20 mouse cellular contexts compared by ENCODE assay signal in the genomic region with DNA sequence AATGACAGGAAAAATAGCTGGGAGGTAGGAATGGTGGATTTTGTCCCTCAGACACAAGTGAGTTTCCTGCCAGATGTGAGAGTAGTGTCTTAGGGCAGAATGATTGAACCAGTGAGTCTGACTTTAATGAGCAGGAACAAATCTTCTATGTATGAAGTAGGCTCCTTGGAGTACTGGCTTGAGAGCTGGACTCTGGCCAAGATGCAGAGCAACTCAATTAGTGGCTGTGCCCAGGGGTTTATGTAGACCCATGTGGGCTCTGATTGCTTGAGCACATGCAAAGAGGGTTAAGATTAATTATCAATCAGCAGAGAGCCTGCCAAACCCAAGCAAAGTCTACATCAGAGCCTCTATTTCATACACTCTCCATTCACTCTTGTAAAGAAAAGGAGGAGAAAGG.
DNase-seq lines count a peak whose midpoint lies in the region; ATAC-seq and TF ChIP-seq lines count a peak whose summit lies in the region.
"Had no signal": no experiment of that assay in that cellular context is flagged by ENCODE, and none has a peak within 500 bp of the region (broad histone marks: within the 10 kb centered on the region; RNA-seq: fewer than 3 reads in every experiment).

No protein-coding gene starts in this region.

- no peak for TF ChIP-seq EP300 in heart, adult 2 months (IDR thresholded peaks at IDR 0.05; ENCODE audit: insufficient read depth, low read depth, low read length)

- H3K4me3 ChIP-seq in kidney, embryonic 15.5 days (replicated peaks): no peak overlapping the region
- H3K4me3 ChIP-seq in liver, embryonic 12.5 days: no peak overlapping the region
- H3K4me3 ChIP-seq in heart, adult 2 months: no peak overlapping the region
- H3K4me3 ChIP-seq: embryonic facial prominence, embryonic 12.5 days; heart, embryonic 10.5 days; neural tube, embryonic 15.5 days had no signal

- DNase-seq in embryo, embryonic 11 days: peak; percentile 1
- DNase-seq in embryo, embryonic 9.5 days (ENCODE audit: extremely low spot score): no peak
- DNase-seq in kidney, adult 11 months: peak; percentile 32
- DNase-seq in right cerebral cortex, postnatal 4 days: peak; percentile 2
- no peak for DNase-seq in right cerebral cortex, adult 2 months (ENCODE audit: low spot score in 2 of 2)
- DNase-seq in heart, adult 2 months: no peak
- DNase-seq: adrenal gland, postnatal 25 days; cerebellum, postnatal 25 days; gastrocnemius, postnatal 14 days; liver, postnatal 0 days; spleen, adult 18-20 months; thymus, postnatal 14 days had no signal

- H3K4me1 ChIP-seq in kidney, embryonic 15.5 days: no peaks in the 10 kb centered on the region
- H3K4me1 ChIP-seq in liver, embryonic 12.5 days: no peaks in the 10 kb centered on the region
- H3K4me1 ChIP-seq in heart, adult 2 months (ENCODE audit: control insufficient read depth, insufficient read depth, low read length): no peaks in the 10 kb centered on the region
- H3K4me1 ChIP-seq: embryonic facial prominence, embryonic 12.5 days; heart, embryonic 10.5 days; neural tube, embryonic 15.5 days had no signal

- no peak overlapping the region for H3K9ac ChIP-seq in kidney, embryonic 15.5 days
- no peak overlapping the region for H3K9ac ChIP-seq in liver, embryonic 12.5 days
- no peak overlapping the region for H3K9ac ChIP-seq in heart, adult 2 months (ENCODE audit: low read depth, low read length)
- H3K9ac ChIP-seq: embryonic facial prominence, embryonic 12.5 days; liver, postnatal 0 days; neural tube, embryonic 15.5 days had no signal

- no peaks in the 10 kb centered on the region for H3K27me3 ChIP-seq in kidney, embryonic 15.5 days
- no peaks in the 10 kb centered on the region for H3K27me3 ChIP-seq in liver, embryonic 12.5 days (replicated peaks)
- H3K27me3 ChIP-seq in heart, adult 2 months (ENCODE audit: control insufficient read depth, insufficient read depth, low read length): no peaks in the 10 kb centered on the region
- H3K27me3 ChIP-seq: CH12.LX; embryonic facial prominence, embryonic 12.5 days; neural tube, embryonic 15.5 days had no signal

- no peak for ATAC-seq in kidney, embryonic 15.5 days (replicated peaks; ENCODE audit: low FRiP score)
- no peak for ATAC-seq in liver, embryonic 12.5 days
- ATAC-seq: liver, postnatal 0 days had no signal

- H3K27ac ChIP-seq in kidney, embryonic 15.5 days: no peak overlapping the region
- no peak overlapping the region for H3K27ac ChIP-seq in liver, embryonic 12.5 days
- no peak overlapping the region for H3K27ac ChIP-seq in heart, adult 2 months
- H3K27ac ChIP-seq: embryonic facial prominence, embryonic 12.5 days; heart, embryonic 10.5 days; macrophage; neural tube, embryonic 15.5 days; stomach, postnatal 0 days had no signal

- H3K79me2 ChIP-seq in heart, adult 2 months (replicated peaks; ENCODE audit: control insufficient read depth, insufficient read depth, low read length): no peaks in the 10 kb centered on the region

- no peak for TF ChIP-seq POLR2A in heart, adult 2 months (IDR thresholded peaks at IDR 0.05; ENCODE audit: insufficient read depth, low read depth, low read length)

- intact Hi-C loops in heart, adult 2 months (cut with DNase I): no loop called here

- TF ChIP-seq CTCF in heart, adult 2 months (IDR thresholded peaks at IDR 0.05): no peak

- H3K9me3 ChIP-seq in kidney, embryonic 15.5 days (replicated peaks): no peaks in the 10 kb centered on the region
- H3K9me3 ChIP-seq in liver, embryonic 12.5 days (replicated peaks): no peaks in the 10 kb centered on the region
- H3K9me3 ChIP-seq: embryonic facial prominence, embryonic 12.5 days; heart, embryonic 10.5 days; neural tube, embryonic 15.5 days had no signal

- H3K36me3 ChIP-seq in kidney, embryonic 15.5 days: no peaks in the 10 kb centered on the region
- H3K36me3 ChIP-seq in liver, embryonic 12.5 days: no peaks in the 10 kb centered on the region
- H3K36me3 ChIP-seq in heart, adult 2 months (ENCODE audit: control insufficient read depth, insufficient read depth, low read length): no peaks in the 10 kb centered on the region
- H3K36me3 ChIP-seq: embryonic facial prominence, embryonic 12.5 days; heart, embryonic 10.5 days; neural tube, embryonic 15.5 days had no signal

- no peak overlapping the region for H3K4me2 ChIP-seq in kidney, embryonic 15.5 days
- no peak overlapping the region for H3K4me2 ChIP-seq in liver, embryonic 12.5 days
- H3K4me2 ChIP-seq: embryonic facial prominence, embryonic 12.5 days; neural tube, embryonic 15.5 days had no signal

Comparison
In these comparisons a context has a peak if more than half of its experiments do, and no peak if none do; other contexts are left out.
1. DNase-seq: peak in embryo, embryonic 11 days (single experiment), kidney, adult 11 months (single experiment) and right cerebral cortex, postnatal 4 days (single experiment); none in embryo, embryonic 9.5 days (single experiment), right cerebral cortex, adult 2 months (0 of 2) and heart, adult 2 months (0 of 2).